Mouse (Mus musculus): Measurements from ENCODE around the gene Rarres2. TPM values are rescaled to one million over a fixed set of nuclear protein-coding genes. Genes with fewer than 3 reads are reported as not detected.

The Rarres2 gene
- 121 and 133 TPM in 2 replicates for polyA plus RNA-seq (2012; rRNA removed)

DNA sequence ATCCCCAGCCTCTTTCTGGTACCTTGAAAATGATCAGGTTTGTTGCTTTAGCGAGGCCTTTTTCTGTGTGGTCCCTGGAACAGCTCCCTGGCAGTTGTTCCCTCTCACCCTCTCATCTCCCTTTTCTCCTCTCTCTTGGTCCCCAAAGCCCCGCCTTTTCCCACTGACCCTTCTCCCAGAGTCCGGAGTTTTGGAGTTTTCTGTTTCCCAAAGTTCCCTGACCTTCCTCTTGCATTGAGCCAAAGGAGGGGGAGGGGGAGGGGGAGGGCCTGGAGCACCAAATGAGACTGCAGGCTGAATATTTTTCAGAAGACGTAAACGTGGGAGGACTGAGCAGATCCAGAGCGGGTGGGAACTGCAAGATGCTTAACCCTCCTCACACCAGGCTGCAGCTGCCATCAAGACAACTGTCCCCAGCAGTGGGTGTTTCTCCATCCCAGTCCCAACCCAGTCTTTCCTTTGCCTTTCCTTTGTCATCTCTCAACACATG lies at the start of gene Rarres2:
Gene Rarres2, minus strand, starts transcription at position 218 of the 490 bp plus-strand sequence.

DNA sequence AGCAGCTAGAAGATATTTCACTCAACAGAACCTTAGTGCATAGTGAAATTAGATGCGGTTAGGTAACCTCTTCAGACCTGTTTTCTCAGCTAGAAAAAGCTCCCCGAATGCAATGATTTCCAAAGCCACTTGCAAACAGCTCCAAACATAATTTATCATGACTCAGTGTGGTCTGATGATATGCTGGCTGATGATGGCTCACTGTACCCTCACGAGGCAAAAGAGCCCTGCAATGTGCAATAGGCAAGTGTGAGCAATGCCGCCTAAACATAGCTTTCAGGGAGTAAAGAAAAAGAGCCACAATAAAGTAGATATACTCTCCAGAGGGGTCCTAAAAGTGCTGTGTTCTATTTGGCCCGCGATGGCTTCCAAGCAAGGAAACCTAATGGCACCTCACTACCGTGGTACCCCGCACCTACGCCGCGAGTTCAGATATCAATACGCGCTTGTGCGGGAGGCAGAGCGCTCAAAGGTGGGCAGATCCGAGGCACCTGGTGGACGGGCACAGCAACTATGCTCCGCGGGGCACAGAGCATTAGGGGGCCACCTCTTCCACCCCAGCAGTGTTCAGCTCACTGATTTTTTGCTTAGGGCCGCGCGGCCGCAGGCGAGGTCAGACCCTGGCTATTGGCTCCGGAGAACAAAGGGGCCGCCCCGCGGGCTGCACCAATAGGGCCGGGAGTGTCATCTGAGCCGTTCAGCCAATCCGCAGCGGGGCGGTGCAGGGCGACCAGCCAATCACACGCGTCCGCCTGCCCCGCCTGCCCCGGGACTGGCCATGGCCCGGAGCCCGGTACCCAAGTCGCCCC lies 28.9 kb upstream of the Rarres2 start, which contains the start of gene Zfp775:
Gene Zfp775, plus strand, starts transcription at position 793 of the 809 bp plus-strand sequence.

DNA sequence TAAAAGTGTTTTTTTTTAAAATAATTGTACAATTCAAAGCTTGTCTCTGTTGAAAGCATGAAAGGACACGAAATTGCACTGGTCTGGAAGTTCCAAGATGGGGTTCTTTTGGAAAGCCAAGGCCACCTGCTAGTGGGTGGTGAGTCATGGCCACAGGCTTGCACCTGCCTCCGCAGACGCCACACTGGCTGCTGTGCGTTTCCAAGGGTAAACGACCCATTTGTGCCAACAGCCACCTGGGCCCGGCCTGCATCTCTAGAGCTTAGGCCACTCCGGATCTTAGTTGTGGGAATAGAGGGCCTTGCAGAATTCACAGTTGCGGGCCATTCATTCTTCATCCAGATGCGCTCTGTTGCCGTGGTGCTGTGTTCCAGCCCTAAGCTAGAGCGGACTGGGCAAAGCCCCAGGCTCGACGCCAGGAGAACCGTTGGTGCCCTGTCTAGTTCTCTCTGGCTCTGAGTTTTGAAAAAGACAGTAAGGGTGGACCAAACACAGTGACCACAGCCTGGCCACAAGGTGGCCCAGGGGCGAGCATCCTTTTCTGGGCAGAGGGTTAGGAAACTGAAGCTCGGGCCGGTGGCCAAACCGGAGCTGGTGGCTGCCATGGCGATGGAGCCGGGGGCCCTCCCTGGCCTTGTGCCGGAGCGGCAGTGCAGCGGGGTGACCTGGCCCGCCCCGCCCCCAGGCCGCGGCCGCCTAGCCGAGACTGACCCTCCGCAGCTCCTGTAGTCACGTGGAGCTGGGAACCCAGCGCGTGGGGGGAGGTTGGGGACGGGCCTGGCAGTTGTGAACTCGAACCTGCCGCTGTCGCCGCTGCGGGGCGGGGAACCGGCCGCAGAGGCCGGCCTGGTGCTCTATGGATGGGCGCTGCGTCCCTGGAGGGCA lies 20.8 kb upstream of the Rarres2 start, which contains the start of the genes Repin1 and Gm44965:
Gene Repin1, plus strand, starts transcription at position 726 of the 885 bp plus-strand sequence.
Gene Gm44965, plus strand, starts transcription at position 784 of the 885 bp plus-strand sequence.

DNA sequence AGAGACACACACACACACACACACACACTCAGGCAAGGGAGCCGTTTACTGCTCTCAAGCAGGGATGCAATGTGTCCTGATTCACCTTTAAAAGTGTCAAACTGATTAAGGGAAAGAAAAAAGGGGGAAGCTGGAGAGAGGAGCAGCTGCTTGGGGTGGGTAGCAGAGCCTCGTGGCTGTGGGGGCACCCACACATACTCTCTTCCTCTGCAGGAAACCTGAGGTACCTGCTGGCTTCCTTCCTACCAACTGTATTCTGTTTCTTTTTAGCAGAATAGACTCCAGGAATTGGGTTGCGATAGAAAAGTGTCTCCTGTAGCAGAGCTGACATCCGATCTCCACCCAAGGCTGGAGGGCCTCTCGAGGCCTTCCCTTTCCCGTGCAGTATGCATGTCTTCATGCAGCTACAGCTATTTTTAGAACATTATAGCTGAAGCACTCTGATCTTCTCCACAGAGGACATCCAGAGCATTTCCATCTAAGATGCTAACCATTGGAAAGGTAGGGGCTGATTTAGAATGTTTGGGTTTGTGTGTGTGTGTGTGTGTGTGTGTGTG lies 16.7 kb upstream of the Rarres2 start, which contains the start of gene Gm45021:
Gene Gm45021, plus strand, starts transcription at position 417 of the 557 bp plus-strand sequence.

DNA sequence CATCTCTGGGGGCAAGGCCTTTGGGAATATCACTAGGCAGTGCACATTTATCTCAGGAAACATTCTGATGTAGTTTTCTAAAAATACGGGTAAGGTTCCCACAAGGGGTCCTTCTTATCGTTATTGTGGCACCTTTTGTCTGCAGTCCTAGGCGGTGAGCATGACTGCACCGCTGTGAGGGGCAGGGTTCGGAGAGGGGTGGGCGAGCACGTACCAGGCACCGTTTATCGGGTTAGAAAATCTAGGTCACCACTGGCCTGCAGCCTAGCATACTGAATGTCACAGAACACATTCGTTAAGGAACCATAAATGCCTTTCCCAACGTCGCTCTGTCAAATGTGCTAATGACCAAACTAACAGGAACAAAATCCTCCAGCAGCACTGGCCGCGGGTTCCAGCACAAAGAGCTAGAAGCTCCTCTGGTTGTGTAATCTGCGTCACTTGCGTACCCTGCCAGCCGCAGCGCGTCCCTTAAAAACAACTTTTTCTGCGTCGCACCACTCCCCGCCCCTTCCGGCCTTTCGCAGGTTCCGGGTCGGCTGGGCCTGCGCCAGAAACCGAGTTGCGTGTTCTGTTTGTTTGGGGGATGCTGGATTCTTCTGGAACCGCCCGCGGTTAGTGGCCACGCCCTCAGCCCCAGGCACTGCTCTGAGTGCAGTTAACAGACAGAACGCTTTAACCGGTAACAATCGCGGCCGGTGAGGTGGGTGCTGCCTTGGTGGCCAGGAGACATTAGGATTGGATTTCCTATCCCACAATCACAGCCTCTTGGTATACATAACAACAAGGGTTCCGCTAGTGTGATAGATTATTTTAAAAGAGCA lies 18.1 kb downstream of the Rarres2 start, which contains the start of gene Lrrc61:
Gene Lrrc61, plus strand, starts transcription at position 517 of the 824 bp plus-strand sequence.

DNA sequence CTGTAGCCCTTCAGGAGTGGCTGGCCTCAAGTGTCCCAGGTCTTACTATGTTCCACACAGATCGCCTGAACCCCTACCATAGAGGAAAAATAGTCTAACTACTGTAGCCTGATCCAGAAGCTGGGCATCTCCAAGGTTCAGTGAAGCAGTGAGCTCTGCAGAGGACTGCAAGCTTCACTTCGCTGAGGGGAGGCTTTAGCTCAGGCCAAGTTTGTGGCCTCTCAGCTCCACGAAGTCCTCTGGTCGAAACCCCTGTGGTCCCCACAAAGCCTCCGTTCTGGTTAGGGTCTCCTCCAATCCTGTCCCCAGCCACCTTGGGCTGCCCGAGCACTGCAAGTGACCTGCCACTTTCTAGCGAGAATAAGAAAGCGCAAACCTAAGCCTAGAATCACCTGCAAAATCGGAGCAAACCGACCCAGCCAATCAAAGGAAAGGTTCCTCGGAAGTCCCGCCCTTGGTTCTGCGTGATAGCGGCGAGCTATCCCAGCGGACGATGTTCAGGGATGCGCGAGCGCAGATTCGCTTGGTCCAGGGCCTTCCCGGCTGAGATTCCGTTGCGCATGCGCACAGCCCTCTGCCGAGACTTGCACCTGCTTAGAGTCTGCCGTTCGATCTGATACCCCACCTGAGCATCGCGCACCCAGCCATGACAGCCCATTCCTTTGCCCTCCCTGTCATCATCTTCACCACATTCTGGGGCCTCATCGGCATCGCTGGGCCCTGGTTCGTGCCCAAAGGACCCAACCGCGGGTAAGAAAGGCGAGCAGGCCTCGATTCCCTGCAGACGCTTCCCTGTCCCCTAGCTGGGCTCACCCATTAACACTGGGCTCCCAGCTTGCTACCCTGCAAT lies 35.3 kb downstream of the Rarres2 start, which contains the start of gene Atp6v0e2:
Gene Atp6v0e2, plus strand, starts transcription at position 511 of the 850 bp plus-strand sequence.

Other genes with a start within 250 kb of the Rarres2 start
- 19.6 and 20.4 TPM in 2 replicates for gene Krba1, start 177.2 kb downstream of the Rarres2 start, polyA plus RNA-seq (2012; rRNA removed)
- 107 and 109 TPM in 2 replicates for gene Zfp467, start 127.0 kb downstream of the Rarres2 start, polyA plus RNA-seq (2012; rRNA removed)
- gene Sspo, start 124.6 kb downstream of the Rarres2 start, polyA plus RNA-seq (2012; rRNA removed), result 8.5 and 10.9 TPM in 2 replicates
- gene Atp6v0e2, start 35.2 kb downstream of the Rarres2 start, polyA plus RNA-seq (2012; rRNA removed), result 40.5 and 51.5 TPM in 2 replicates
- 17.5 and 23.2 TPM in 2 replicates for gene Lrrc61, start 18.0 kb downstream of the Rarres2 start, polyA plus RNA-seq (2012; rRNA removed)
- not detected in 2 replicates for gene Gm45021, start 16.8 kb upstream of the Rarres2 start, polyA plus RNA-seq (2012; rRNA removed)
- gene Repin1, start 21.1 kb upstream of the Rarres2 start, polyA plus RNA-seq (2012; rRNA removed), result 51.4 and 56.7 TPM in 2 replicates
- 0.88 and 1.0 TPM in 2 replicates for gene Gm44965, start 21.2 kb upstream of the Rarres2 start, polyA plus RNA-seq (2012; rRNA removed)
- gene Zfp775, start 29.3 kb upstream of the Rarres2 start, polyA plus RNA-seq (2012; rRNA removed), result 12.6 and 15.4 TPM in 2 replicates
- gene AI854703, start 54.0 kb upstream of the Rarres2 start, polyA plus RNA-seq (2012; rRNA removed), result 56.4 and 73.1 TPM in 2 replicates
- 1.1 and 1.5 TPM in 2 replicates for gene Gimap8, start 74.4 kb upstream of the Rarres2 start, polyA plus RNA-seq (2012; rRNA removed)
- 1.5 and 1.9 TPM in 2 replicates for gene Gimap9, start 103.3 kb upstream of the Rarres2 start, polyA plus RNA-seq (2012; rRNA removed)
- gene Gimap4, start 111.8 kb upstream of the Rarres2 start, polyA plus RNA-seq (2012; rRNA removed), result 2.8 and 3.0 TPM in 2 replicates
- gene Gimap6, start 135.4 kb upstream of the Rarres2 start, polyA plus RNA-seq (2012; rRNA removed), result 2.7 and 2.9 TPM in 2 replicates
- not detected in 2 replicates for gene Gm28053, start 145.8 kb upstream of the Rarres2 start, polyA plus RNA-seq (2012; rRNA removed)
- gene Gimap7, start 145.8 kb upstream of the Rarres2 start, polyA plus RNA-seq (2012; rRNA removed), result 0.36 and 0.84 TPM in 2 replicates
- 8.0 and 8.9 TPM in 2 replicates for gene Gimap1, start 166.3 kb upstream of the Rarres2 start, polyA plus RNA-seq (2012; rRNA removed)
- gene Gimap5, start 173.4 kb upstream of the Rarres2 start, polyA plus RNA-seq (2012; rRNA removed), result 4.9 and 5.8 TPM in 2 replicates
- gene Gimap3, start 198.1 kb upstream of the Rarres2 start, polyA plus RNA-seq (2012; rRNA removed), result 4.9 and 5.6 TPM in 2 replicates

Data from colon, adult 2 months (tissue).